Mouse (Mus musculus) lung, embryonic 16.5 days (tissue): ENCODE data around the gene Col25a1. TPM values are rescaled to one million over a fixed set of nuclear protein-coding genes. Genes with fewer than 3 reads are reported as not detected.

Experiments
- ATAC-seq: fragments of 200-750 bp; cut with Nextera tagmentation; 2 replicates; pipeline ENCODE4 v1.8.0; 2017; ENCODE audit warnings: low read depth, mild to moderate bottlenecking, moderate library complexity
- H3K27ac ChIP-seq: fragments of 300-500 bp; sonication (generic); 2 replicates; pipeline ENCODE4 v1.5.1; 2014; ENCODE audit warnings: mild to moderate bottlenecking, control low read depth, low read length
- H3K27me3 ChIP-seq: fragments of 300-500 bp; sonication (generic); 2 replicates; pipeline ENCODE4 v1.6.1; 2014; ENCODE audit warnings: low read depth, low read length, mixed read lengths; ENCODE audit not compliant: control insufficient read depth, insufficient read depth
- H3K36me3 ChIP-seq: fragments of 300-500 bp; sonication (generic); 2 replicates; pipeline ENCODE4 v1.6.1; 2014; ENCODE audit warnings: low read length; ENCODE audit not compliant: control insufficient read depth, insufficient read depth
- H3K4me1 ChIP-seq: fragments of 300-500 bp; sonication (generic); replicated peaks from 2 replicates; pipeline ENCODE4 v1.6.1; 2014; ENCODE audit warnings: low read length, mixed read lengths; ENCODE audit not compliant: control insufficient read depth, insufficient read depth
- H3K4me2 ChIP-seq: fragments of 300-500 bp; sonication (generic); 2 replicates; pipeline ENCODE4 v1.6.1; 2014; ENCODE audit warnings: low read depth, low read length, control low read depth
- H3K4me3 ChIP-seq: fragments of 300-500 bp; sonication (generic); 2 replicates; pipeline ENCODE4 v1.5.1; 2014; ENCODE audit warnings: mild to moderate bottlenecking, low read length, control low read depth
- H3K9ac ChIP-seq: fragments of 300-500 bp; sonication (generic); 2 replicates; pipeline ENCODE4 v1.6.1; 2014; ENCODE audit warnings: low read length, control low read depth
- H3K9me3 ChIP-seq: fragments of 300-500 bp; sonication (generic); 2 replicates; pipeline ENCODE4 v1.6.1; 2016; ENCODE audit warnings: low read length; ENCODE audit not compliant: control insufficient read depth
- WGBS: fragments of 180-500 bp; shearing (Covaris S2); extraction: QIAGEN DNeasy Blood & Tissue Kit; methylation state at CpG from one replicate; pipeline ENCODE4 v1.1.7; 2014; 5-methylcytosine and 5-hydroxymethylcytosine counted together
- polyA plus RNA-seq: library from polyadenylated mRNA; unstranded; fragments of >200 nt; fragmentation: Nextera tagmentation; extraction: Ambion mirVana; gene quantifications from 2 replicates; pipeline ENCODE4 v1.2.1, GENCODE M21; 2015

The Col25a1 gene
- polyA plus RNA-seq, 1 experiment from 2014 or later = 17.6 TPM

DNA sequence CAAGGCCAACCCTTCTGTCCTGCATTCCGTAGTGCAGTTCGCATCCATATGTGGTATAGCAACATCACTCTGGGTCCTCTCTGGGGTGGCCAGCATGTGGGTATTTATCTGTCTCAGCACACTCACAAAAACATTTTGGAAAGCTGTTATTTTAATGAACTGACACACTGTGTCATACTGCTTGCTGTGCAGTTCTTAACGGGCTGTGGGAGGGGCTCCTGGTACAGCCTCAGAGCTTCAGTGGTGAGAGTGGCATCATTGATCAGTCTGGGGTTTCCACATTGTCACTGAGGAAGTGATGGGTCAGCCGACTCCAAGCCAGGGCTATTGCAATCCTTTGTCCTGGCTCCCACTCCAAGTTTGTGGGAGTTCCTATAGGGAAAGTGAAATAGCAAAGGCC lies 255.9 kb downstream of the Col25a1 start:
- H3K36me3 ChIP-seq = no peaks in the 10 kb centered on the region
- ATAC-seq = peak; percentile 98
- H3K4me1 ChIP-seq = peaks cover 8% of the 10 kb centered on the region; the same call in 1 of the 2 replicates
- no peak overlapping the region for H3K4me2 ChIP-seq
- H3K9ac ChIP-seq = no peak overlapping the region
- no peak overlapping the region for H3K4me3 ChIP-seq
- 56% methylated on average over 4 of the region's 4 CpGs for WGBS
- H3K27me3 ChIP-seq = no peaks in the 10 kb centered on the region
- peak overlapping the region; percentile 53 for H3K27ac ChIP-seq
- H3K9me3 ChIP-seq = no peaks in the 10 kb centered on the region

DNA sequence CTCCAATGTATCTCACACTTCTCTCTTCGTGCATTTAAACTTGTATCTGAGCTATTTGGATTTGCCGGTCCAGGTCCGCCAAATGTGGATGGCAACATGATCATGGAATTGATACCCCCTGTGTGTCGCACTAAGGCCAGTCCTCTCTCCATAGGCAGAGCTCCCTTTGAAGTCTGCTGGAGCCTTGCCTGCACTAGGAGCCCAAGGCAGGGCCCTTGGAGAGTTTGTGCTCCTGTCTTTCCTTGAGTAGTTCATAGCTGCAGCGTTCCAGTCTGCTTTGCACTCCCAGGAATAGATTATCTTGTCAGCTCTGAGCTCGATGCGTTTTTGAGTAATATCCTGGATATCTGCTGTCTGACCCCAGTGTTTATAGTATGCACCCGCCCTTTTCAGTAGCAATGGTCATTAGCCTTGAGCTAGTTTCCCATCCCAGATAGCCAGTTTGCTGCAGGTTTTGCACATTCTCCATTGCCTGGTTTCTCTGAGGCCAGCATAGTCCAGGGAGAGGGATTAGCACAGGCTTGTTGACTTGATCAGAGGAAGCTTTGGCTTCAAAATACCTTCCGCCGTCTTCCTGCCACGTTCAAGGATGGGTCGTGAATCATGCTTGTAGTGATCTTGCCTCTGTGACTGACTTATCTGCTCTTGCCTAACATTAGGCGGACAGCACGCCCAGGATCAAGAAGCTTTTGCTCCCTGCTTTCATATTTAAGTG lies 258.1 kb downstream of the Col25a1 start:
- WGBS = 41% methylated on average over 14 of the region's 14 CpGs

DNA sequence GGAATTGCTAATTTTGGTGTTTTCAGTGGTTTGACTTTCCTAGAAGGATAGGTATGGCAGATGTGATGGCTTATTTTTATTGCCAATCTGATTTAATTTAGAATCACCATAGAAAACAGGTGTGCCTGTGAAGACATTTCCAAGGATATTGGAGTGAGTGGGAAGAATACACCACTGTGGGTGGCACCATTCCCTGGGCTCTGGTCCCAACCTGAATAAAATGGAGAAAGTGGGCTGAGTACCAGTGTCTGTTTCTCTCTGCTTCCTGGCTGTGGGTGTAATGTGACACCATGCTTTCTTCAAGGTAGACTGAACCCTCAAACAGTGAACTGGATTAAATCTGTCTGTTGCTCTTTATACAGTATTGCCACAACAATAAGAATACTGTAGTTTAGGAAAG lies 265.3 kb downstream of the Col25a1 start:
- H3K4me2 ChIP-seq = no peak overlapping the region
- H3K4me1 ChIP-seq = no peaks in the 10 kb centered on the region
- ATAC-seq = no peak
- no peak overlapping the region for H3K27ac ChIP-seq
- no peaks in the 10 kb centered on the region for H3K27me3 ChIP-seq
- no peaks in the 10 kb centered on the region for H3K36me3 ChIP-seq
- H3K4me3 ChIP-seq = no peak overlapping the region
- H3K9ac ChIP-seq = no peak overlapping the region
- no peaks in the 10 kb centered on the region for H3K9me3 ChIP-seq

More for the DNA sequence above, 258.1 kb downstream of the Col25a1 start:
- Histone ChIP-seq H3K9me3 (no peaks in the 10 kb centered on the region), H3K4me3 (no peak overlapping the region), H3K4me1 (peaks cover 8% of the 10 kb centered on the region; the same call in 1 of the 2 replicates), H3K9ac (no peak overlapping the region), H3K27ac (no peak overlapping the region), H3K27me3 (no peaks in the 10 kb centered on the region), H3K36me3 (no peaks in the 10 kb centered on the region), H3K4me2 (no peak overlapping the region)
- no peak for ATAC-seq

DNA sequence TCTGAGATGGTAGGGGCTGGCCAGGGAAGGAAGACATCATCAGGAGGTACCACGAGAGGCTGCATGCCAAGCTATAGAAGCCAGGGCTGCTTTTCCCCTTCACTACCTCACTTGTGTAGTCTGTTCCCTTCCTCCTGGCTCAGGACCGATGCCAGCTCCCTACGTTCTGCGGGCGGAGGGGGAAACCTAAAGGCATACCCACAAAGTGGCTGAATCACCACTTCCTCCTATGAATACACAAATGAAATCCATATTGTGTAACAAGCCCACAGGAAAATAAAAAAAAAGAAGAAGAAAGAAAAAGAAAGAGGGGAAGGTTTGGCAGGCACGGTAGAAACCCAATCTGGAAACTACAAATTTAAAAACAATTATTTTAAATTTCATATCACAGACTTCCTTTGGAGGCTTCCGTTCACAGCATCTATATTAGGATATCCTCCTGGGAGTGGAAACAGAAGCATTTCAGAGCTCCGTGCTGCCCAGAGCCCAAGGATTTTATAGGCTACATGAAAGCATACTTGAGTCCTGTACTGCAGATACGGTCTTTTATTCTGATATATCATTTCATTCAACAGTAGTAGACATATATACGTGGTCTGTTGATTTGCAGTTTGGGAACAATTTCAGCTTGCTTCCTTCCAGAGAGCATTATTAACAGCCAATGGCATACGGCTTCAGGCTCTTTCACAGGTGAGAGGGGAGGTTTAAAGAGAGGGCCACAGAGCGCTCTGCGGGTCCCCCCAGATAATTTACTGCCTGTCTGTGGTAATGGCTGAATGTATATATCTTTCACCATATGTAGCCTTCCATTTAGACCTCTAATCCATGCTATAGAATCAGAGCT lies 269.6 kb downstream of the Col25a1 start:
- H3K4me3 ChIP-seq = no peak overlapping the region
- H3K9me3 ChIP-seq = no peaks in the 10 kb centered on the region
- 65% methylated on average over 13 of the region's 13 CpGs for WGBS
- no peak overlapping the region for H3K9ac ChIP-seq
- no peak overlapping the region; the same call in 1 of the 2 replicates for H3K4me2 ChIP-seq
- H3K36me3 ChIP-seq = no peaks in the 10 kb centered on the region
- no peaks in the 10 kb centered on the region for H3K27me3 ChIP-seq
- H3K27ac ChIP-seq = peak overlapping the region; percentile 60; the same call in 1 of the 2 replicates
- peak; percentile 74 for ATAC-seq
- no peaks in the 10 kb centered on the region for H3K4me1 ChIP-seq

DNA sequence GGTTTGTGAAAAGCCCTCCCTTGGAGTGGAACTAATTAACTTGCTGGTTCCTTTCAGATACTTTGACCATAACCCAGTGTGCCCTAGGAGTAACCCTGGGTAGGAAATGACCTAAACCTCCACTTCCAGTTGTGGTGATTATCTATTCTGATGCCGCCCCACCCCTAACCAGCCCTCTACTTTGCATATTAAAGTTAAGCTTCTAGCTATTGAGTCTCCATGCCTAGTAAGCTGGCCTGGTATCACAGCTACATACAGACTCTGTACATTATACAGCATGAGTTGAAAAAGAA lies 270.2 kb downstream of the Col25a1 start:
- Histone ChIP-seq H3K4me1 (no peaks in the 10 kb centered on the region), H3K4me3 (no peak overlapping the region), H3K27me3 (no peaks in the 10 kb centered on the region), H3K27ac (peak overlapping the region; percentile 60; the same call in 1 of the 2 replicates), H3K9me3 (no peaks in the 10 kb centered on the region), H3K4me2 (no peak overlapping the region; the same call in 1 of the 2 replicates), H3K9ac (no peak overlapping the region), H3K36me3 (no peaks in the 10 kb centered on the region)
- WGBS = 70% methylated on average over 1 of the region's 1 CpGs
- no peak for ATAC-seq

DNA sequence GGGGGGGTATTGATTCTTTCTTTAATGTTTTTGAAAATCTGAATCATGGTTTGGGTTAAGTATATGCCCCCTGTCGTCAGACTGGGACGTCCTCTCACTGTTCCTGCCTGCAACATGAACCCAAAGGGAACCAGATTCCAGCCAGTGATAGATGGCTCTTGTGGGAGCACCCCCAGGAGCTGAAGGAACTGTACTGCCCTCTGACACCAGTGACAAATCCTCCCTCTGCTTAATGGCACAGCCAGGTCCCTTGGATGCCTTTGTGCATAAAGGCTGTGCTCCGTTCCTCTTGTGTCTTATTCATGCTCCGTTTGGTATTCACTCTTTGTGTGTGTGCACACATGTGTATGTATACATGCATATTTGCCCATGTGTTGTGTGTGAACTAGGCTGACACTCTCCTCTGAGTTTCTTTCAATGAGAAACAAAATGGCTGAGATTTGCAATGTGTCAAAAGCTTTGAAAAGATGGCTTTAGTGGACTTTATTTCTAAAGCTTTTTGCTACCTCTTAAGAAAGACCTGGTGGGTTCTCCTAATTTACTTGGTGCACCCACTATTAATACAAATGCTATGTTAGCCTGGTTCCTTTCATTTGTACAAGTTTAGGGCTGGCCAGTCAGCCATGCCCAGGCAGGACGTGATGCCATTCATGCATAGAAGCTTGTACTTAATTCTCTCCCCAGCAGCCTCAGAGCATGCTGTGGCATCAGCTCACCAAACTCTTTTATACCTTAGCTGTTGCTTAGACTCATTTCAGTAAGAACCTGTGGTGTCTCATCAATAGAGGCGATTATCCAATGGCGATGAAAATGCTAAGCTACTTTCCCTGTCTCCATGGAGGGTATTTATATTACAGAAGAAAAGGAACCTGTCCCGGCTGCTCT lies 273.5 kb downstream of the Col25a1 start:
- Histone ChIP-seq H3K4me2 (no peak overlapping the region), H3K4me1 (peaks cover 3% of the 10 kb centered on the region; the same call in 1 of the 2 replicates), H3K36me3 (no peaks in the 10 kb centered on the region), H3K27me3 (no peaks in the 10 kb centered on the region), H3K27ac (no peak overlapping the region), H3K9ac (no peak overlapping the region), H3K4me3 (no peak overlapping the region), H3K9me3 (no peaks in the 10 kb centered on the region)
- ATAC-seq = no peak
- WGBS = 74% methylated on average over 8 of the region's 8 CpGs

DNA sequence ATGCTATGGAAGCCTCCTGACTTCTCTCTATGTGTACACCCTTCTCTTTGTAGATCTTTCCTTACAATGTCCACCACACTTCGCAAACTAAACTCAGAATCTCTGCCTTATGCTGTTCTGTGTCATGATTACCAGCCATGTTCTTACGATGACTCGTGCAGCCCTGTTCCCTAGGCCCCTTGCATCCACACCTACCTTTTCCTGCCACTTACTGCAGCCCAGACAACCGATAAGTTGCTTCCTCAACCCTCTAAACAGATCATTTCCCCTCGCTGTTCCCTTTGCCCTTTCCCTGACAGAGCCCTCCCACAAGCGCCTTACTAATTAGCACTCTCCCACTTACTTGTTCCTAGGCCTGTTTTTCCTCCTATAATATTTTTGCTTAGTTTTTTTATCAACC lies 275.9 kb downstream of the Col25a1 start:
- ATAC-seq = peak; percentile 54
- H3K4me2 ChIP-seq = no peak overlapping the region
- no peaks in the 10 kb centered on the region for H3K9me3 ChIP-seq
- no peak overlapping the region for H3K27ac ChIP-seq
- H3K9ac ChIP-seq = no peak overlapping the region
- no peaks in the 10 kb centered on the region for H3K36me3 ChIP-seq
- H3K4me3 ChIP-seq = no peak overlapping the region
- no peaks in the 10 kb centered on the region for H3K27me3 ChIP-seq
- H3K4me1 ChIP-seq = peaks cover 3% of the 10 kb centered on the region; the same call in 1 of the 2 replicates
- WGBS = 50% methylated on average over 6 of the region's 6 CpGs

DNA sequence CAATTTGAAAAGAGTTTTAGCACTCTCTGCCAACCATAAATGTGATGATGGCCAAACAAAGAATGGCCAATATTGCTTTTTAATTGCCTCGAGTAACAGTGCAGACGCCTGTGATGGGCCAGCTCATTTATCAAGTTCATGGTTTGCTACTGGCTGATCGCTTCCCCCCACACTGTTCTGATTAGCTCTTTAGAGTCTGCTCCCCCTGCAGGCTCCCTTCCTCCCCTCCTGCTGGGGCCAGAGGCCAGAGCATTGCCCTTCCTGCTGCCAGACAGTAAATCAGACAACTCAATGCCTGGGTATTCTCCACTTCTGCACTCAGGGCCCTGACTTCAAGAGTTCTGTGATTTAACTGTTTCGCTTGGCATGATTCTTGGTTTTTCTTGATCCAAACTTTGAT lies 281.9 kb downstream of the Col25a1 start:
- H3K36me3 ChIP-seq = no peaks in the 10 kb centered on the region
- WGBS = 36% methylated on average over 4 of the region's 4 CpGs
- no peak overlapping the region for H3K4me2 ChIP-seq
- ATAC-seq = no peak; the same call in 1 of the 2 replicates
- H3K4me1 ChIP-seq = no peaks in the 10 kb centered on the region; the same call in 1 of the 2 replicates
- no peak overlapping the region for H3K4me3 ChIP-seq
- H3K9me3 ChIP-seq = no peaks in the 10 kb centered on the region
- no peak overlapping the region for H3K27ac ChIP-seq
- H3K27me3 ChIP-seq = no peaks in the 10 kb centered on the region
- no peak overlapping the region for H3K9ac ChIP-seq

DNA sequence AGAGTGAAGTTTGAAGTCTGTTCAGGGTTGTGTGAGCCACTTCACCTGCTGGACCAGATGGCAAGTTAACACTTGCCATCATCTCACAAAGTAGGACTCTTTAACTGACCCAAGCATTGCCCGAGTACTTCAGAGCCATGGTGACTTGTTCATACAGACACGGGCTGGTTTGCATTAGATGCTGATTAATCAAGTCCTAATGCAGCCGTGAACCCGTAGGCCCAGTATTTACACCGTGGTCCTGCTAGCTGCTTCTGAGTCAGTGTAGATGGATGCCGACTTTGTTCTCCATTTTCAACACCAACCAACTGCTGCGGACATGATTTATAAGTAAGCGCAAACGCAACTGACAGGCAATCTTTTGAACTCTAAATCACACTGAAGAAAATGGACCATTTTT lies 287.6 kb downstream of the Col25a1 start:
- Histone ChIP-seq H3K4me2 (no peak overlapping the region), H3K9ac (no peak overlapping the region), H3K27ac (no peak overlapping the region), H3K4me3 (no peak overlapping the region), H3K9me3 (no peaks in the 10 kb centered on the region), H3K4me1 (no peaks in the 10 kb centered on the region), H3K36me3 (no peaks in the 10 kb centered on the region), H3K27me3 (no peaks in the 10 kb centered on the region)
- WGBS = 71% methylated on average over 9 of the region's 9 CpGs
- no peak for ATAC-seq
